Mouse (Mus musculus): ENCODE measurements around the gene Fam149b.
A peak's percentile ranks its signal among the peaks of the same experiment; 100 is the strongest.

Gene Fam149b

GRCm38 (mm10) chr14:20389446-20390079, 41.6 kb downstream of the Fam149b start:
- no peak for DNase-seq (ENCODE audit: low read depth)

- peak; percentile 33 for DNase-seq (ENCODE audit: low read depth)
Measured at GRCm38 (mm10) chr14:20392326-20392725, 44.4 kb downstream of the Fam149b start.

- peak; percentile 97 for DNase-seq (ENCODE audit: low read depth)
Measured at GRCm38 (mm10) chr14:20393205-20393913, 45.4 kb downstream of the Fam149b start, which contains the start of gene Mrps16. Gene Mrps16, minus strand, starts transcription at chr14:20393634.

GRCm38 (mm10) chr14:20397220-20397619, 49.3 kb downstream of the Fam149b start:
- no peak for DNase-seq (ENCODE audit: low read depth)

- peak; percentile 74 for DNase-seq (ENCODE audit: low read depth)
Measured at GRCm38 (mm10) chr14:20398864-20399263, 50.9 kb downstream of the Fam149b start.

- peak; percentile 66 for DNase-seq (ENCODE audit: low read depth)
Measured at GRCm38 (mm10) chr14:20400071-20400470, 52.1 kb downstream of the Fam149b start.

- DNase-seq (ENCODE audit: low read depth), result no peak
Measured at GRCm38 (mm10) chr14:20422257-20422656, 74.3 kb downstream of the Fam149b start.

GRCm38 (mm10) chr14:20423046-20423445, 75.1 kb downstream of the Fam149b start:
- peak; percentile 51 for DNase-seq (ENCODE audit: low read depth)

GRCm38 (mm10) chr14:20428593-20428992, 80.6 kb downstream of the Fam149b start:
- DNase-seq (ENCODE audit: low read depth), result no peak

- DNase-seq (ENCODE audit: low read depth), result peak; percentile 6
Measured at GRCm38 (mm10) chr14:20429833-20430232, 81.9 kb downstream of the Fam149b start.

- DNase-seq (ENCODE audit: low read depth), result no peak
Measured at GRCm38 (mm10) chr14:20431726-20432125, 83.8 kb downstream of the Fam149b start.

- DNase-seq (ENCODE audit: low read depth), result no peak
Measured at GRCm38 (mm10) chr14:20432420-20432819, 84.5 kb downstream of the Fam149b start.
